Mouse (Mus musculus) layer of hippocampus, adult 2 months (tissue): ENCODE results near the gene Pou2f1. TPM values are rescaled to one million over a fixed set of nuclear protein-coding genes. Genes with fewer than 3 reads are reported as not detected.
A peak's percentile ranks its signal among the peaks of the same experiment; 100 is the strongest.

Source experiments
- DNase-seq, 2 experiments: peaks; one replicate each; pipeline ENCODE4 v3.0.0; 2022; ENCODE audit warnings: low spot score in 2 of 2
- H3K27ac ChIP-seq: fragments of 200-600 bp; 2 replicates; pipeline ENCODE4 v1.8.1; 2022
- H3K4me3 ChIP-seq: fragments of 200-600 bp; 2 replicates; pipeline ENCODE4 v1.8.1; 2022; ENCODE audit warnings: mild to moderate bottlenecking
- CTCF ChIP-seq: fragments of 200-600 bp; conservative IDR thresholded peaks from 2 replicates; pipeline ENCODE4 v1.8.1; 2022; ENCODE audit warnings: antibody characterized with exemption, mild to moderate bottlenecking, moderate library complexity
- total RNA-seq, 2 experiments: library from RNA; stranded (reverse); gene quantifications; 2 replicates each; pipeline ENCODE4 v1.2.3; 2021

Pou2f1 gene
- total RNA-seq, 2 experiments from 2014 or later: 15.2 to 22.4 TPM

DNA sequence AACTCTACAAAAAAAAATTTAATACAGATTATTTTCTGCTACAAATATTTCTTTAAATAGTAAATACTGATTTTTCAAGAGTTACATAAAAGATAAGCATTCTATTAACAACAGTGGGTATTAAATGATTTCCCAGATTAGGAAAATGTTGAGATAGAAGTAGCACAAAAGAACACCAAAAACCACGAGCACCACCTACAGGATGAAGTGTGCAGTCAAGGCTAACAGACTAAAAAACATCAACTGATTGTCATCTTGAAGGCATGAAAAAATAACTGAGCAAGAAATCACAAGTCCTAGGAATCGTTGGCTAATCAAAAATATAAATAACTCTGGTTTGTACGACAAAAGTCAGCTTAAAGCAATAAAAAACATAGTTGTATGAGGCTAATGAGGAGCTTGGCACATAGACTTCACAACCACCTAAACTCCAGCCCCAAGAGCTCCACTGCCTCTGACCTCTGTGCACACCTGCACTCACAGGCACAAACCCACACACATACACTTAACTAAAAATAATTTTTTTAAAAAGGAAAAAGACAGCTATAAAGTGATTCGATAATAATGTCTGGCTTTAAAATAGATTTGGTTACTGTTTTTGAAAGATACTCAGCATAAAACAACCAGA is 35.3 kb downstream of the Pou2f1 start:
- Histone ChIP-seq H3K4me3 (no peak overlapping the region), H3K27ac (0 out of 2 replicates have a peak overlapping the region, but pooled peaks have one; percentile 8)
- peak; percentile 94 for TF ChIP-seq CTCF
- DNase-seq: peak; percentile 44 to 78

GRCm38 (mm10) chr1:165966156-165966914 is 36.1 kb downstream of the Pou2f1 start:
- Histone ChIP-seq H3K4me3 (no peak overlapping the region), H3K27ac (0 out of 2 replicates have a peak overlapping the region, but pooled peaks have one; percentile 8)
- no peak for TF ChIP-seq CTCF
- DNase-seq: no peak

DNA sequence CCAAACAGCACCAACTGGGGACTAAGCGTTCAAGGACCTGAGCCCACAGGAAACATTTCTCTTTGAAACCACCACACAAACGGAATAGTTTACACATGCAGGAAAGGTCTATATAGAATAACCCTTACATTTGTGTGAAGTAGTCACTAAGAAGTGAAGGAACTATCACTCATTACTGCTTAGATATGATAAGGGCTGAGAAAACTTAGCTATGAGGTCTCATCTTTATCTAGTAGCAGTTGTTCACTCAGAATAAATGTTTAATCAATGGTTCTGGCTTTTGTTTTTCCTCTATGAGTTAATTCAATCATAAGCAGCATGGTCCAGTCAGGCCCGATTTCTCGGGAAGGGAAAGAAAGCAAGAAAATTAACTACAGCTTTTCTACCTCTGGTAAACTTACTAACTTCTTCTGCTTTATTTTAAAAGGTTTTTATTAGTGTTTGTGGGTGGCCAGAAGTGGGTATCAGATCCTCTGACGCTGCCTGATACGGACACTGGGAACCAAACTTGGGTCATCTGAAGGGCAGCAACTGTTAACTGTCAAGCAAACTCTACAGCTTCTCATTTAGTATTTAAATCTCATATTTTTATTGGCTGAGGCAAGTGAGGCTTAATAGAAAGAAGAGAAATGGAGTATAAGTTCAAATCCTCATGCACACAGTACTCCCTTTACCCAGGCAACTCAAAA is 40.7 kb downstream of the Pou2f1 start:
- no peak for TF ChIP-seq CTCF
- no peak for DNase-seq
- Histone ChIP-seq H3K4me3 (no peak overlapping the region), H3K27ac (no peak overlapping the region)

- DNase-seq: no peak
- no peak for TF ChIP-seq CTCF
- H3K4me3 ChIP-seq: no peak overlapping the region
- no peak overlapping the region for H3K27ac ChIP-seq
Measured at GRCm38 (mm10) chr1:165958159-165958558, 44.3 kb downstream of the Pou2f1 start.

- Histone ChIP-seq H3K27ac (no peak overlapping the region), H3K4me3 (no peak overlapping the region)
- no peak for DNase-seq
- TF ChIP-seq CTCF: no peak
Measured at GRCm38 (mm10) chr1:165948214-165948813, 54.2 kb downstream of the Pou2f1 start.

- no peak for DNase-seq
- Histone ChIP-seq H3K27ac (no peak overlapping the region), H3K4me3 (no peak overlapping the region)
- no peak for TF ChIP-seq CTCF
Measured at GRCm38 (mm10) chr1:165943270-165943669, 59.2 kb downstream of the Pou2f1 start.

GRCm38 (mm10) chr1:165935466-165935818 is 67.0 kb downstream of the Pou2f1 start:
- TF ChIP-seq CTCF: no peak
- no peak for DNase-seq
- Histone ChIP-seq H3K4me3 (no peak overlapping the region; the same call in 1 of the 2 replicates), H3K27ac (peak overlapping the region; percentile 63)

DNA sequence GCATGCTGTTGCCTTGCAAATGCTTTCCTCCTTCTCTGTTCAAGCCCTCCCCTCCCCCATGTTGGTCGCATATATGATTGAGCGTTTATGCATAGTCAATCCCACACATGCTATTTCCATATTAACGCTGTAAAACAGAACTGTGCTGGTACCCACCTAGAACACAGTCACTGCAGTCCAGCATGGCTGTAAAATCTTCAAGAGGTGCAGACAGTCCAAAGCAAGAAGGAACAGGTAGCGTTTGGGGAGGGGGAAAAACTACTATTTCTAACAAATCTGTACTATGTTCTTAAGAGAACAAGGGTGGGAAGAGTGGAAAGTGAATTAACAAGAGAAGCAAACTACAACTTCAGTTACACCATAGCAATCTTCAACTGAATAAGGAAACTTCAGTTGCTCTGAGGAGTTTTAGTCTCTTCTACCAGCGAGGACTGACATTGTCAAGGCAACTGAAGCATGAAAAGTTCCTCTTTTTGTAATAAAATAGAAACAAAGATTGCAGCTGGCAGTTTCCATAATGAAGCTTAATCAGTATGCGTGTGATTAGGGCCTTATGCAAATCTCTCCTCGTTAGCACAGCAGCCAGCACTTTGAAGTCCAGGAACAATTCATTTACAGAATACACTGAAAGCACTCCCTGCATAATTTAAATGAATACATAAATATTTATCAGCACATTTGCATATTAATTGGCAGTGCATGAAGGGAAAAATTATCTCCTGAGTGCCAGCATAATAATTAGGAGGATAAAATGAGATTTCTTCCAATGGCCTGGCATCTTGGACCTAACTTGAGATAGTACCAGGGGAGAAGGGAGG is 67.6 kb downstream of the Pou2f1 start:
- DNase-seq: peak; percentile 27 to 88
- TF ChIP-seq CTCF: no peak
- peak overlapping the region; percentile 46 for H3K4me3 ChIP-seq
- H3K27ac ChIP-seq: peak overlapping the region; percentile 80

DNA sequence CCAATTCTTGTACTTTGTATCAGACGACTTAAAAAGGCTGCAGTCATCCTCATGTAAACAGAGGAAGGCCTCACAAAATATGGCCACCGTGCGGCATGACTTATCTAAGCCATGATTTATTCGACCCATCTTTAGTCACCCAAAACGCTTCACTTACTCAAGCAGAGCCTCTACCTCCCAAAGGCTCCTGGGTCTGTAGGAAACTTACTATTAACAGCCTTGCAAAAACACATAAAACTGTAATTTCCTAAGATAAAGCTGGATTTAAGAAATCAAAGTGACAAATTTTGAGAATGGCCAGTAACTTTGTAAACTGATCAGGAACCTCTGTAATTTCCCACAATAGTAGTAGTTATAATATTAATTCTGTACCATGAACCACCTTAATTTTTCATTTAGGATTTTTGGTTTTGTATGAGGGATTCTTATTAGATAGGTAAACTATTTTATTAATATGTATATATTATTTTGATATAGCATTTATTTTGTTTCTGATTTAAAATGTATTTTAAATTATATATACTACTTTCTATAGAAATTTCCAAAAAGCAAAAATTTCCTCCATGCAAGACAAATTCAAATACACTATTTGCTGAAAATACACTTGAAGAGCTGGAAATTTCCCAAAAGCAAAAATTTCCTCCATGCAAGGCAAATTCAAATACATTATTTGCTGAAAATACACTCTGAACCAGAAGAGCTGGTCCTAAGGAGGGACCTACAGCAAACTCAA is 68.4 kb downstream of the Pou2f1 start:
- Histone ChIP-seq H3K4me3 (peak overlapping the region; percentile 46), H3K27ac (peak overlapping the region; percentile 80)
- TF ChIP-seq CTCF: no peak
- DNase-seq: no peak

DNA sequence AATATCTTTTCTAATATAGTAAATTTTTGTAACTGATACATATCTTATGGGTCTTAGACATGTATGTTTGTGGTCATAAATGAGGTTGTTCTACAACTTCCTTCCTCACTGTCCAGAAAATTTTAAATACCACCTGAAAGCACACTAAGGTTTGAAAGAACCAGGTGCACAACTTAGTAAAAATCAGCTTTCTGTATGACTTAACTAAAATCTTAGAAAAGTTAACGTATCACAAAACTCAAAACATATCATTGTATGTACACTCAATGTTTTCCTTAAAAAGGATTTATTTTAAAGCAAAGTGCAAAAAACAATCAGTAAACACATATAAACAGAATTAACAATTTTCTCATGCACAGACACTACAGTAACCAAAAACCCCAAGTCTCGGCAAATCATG is 69.6 kb downstream of the Pou2f1 start:
- H3K27ac ChIP-seq: peak overlapping the region; percentile 80; the same call in 1 of the 2 replicates
- no peak for TF ChIP-seq CTCF
- peak overlapping the region; percentile 46 for H3K4me3 ChIP-seq
- DNase-seq: no peak

GRCm38 (mm10) chr1:165930510-165930909 is 72.0 kb downstream of the Pou2f1 start:
- no peak for TF ChIP-seq CTCF
- DNase-seq: no peak
- no peak overlapping the region for H3K27ac ChIP-seq
- no peak overlapping the region for H3K4me3 ChIP-seq
